Mouse (Mus musculus) heart, embryonic 12.5 days (tissue): ENCODE results near the gene Capn11. TPM values are rescaled to one million over a fixed set of nuclear protein-coding genes. Genes with fewer than 3 reads are reported as not detected.

Experiments
- ATAC-seq: fragments of 200-750 bp; cut with Nextera tagmentation; 2 replicates; pipeline ENCODE4 v1.8.0; 2017; ENCODE audit warnings: moderate TSS enrichment, moderate library complexity; ENCODE audit not compliant: insufficient number of reproducible peaks, low FRiP score
- H3K27ac ChIP-seq: fragments of 300-500 bp; sonication (generic); 2 replicates; pipeline ENCODE4 v1.5.1; 2016; ENCODE audit warnings: mild to moderate bottlenecking, moderate library complexity; ENCODE audit not compliant: poor library complexity, severe bottlenecking
- H3K27me3 ChIP-seq: fragments of 300-500 bp; sonication (generic); replicated peaks from 2 replicates; pipeline ENCODE4 v1.6.1; 2016; ENCODE audit warnings: mild to moderate bottlenecking, moderate library complexity
- H3K36me3 ChIP-seq: fragments of 300-500 bp; sonication (generic); 2 replicates; pipeline ENCODE4 v1.6.1; 2016; ENCODE audit warnings: mild to moderate bottlenecking, moderate library complexity
- H3K4me1 ChIP-seq: fragments of 300-500 bp; sonication (generic); replicated peaks from 2 replicates; pipeline ENCODE4 v1.6.1; 2016; ENCODE audit warnings: mild to moderate bottlenecking
- H3K4me2 ChIP-seq: fragments of 300-500 bp; sonication (generic); 2 replicates; pipeline ENCODE4 v1.6.1; 2016; ENCODE audit warnings: mild to moderate bottlenecking, moderate library complexity
- H3K4me3 ChIP-seq: fragments of 300-500 bp; sonication (generic); 2 replicates; pipeline ENCODE4 v1.5.1; 2016; ENCODE audit warnings: mild to moderate bottlenecking
- H3K9ac ChIP-seq: fragments of 300-500 bp; sonication (generic); 2 replicates; pipeline ENCODE4 v1.6.1; 2016; ENCODE audit warnings: mild to moderate bottlenecking, moderate library complexity
- H3K9me3 ChIP-seq: fragments of 300-500 bp; sonication (generic); replicated peaks from 2 replicates; pipeline ENCODE4 v1.6.1; 2016; ENCODE audit warnings: mild to moderate bottlenecking, moderate library complexity
- WGBS: fragments of 180-500 bp; shearing (Covaris S2); methylation state at CpG from one replicate; pipeline ENCODE4 v1.1.7; 2016; 5-methylcytosine and 5-hydroxymethylcytosine counted together
- polyA plus RNA-seq: library from polyadenylated mRNA; unstranded; fragments of >200 nt; fragmentation: Nextera tagmentation; extraction: Ambion mirVana; gene quantifications from 2 replicates; pipeline ENCODE4 v1.2.1, GENCODE M21; 2016

Gene Capn11
- polyA plus RNA-seq, 1 experiment from 2014 or later, result 0.56 TPM

GRCm38 (mm10) chr17:45580958-45581477 is 78.1 kb downstream of the Capn11 start:
- 31% methylated on average over 12 of the region's 12 CpGs for WGBS
- Histone ChIP-seq H3K27ac (peak overlapping the region; percentile 55; the same call in 1 of the 2 replicates), H3K27me3 (no peaks in the 10 kb centered on the region), H3K9ac (no peak overlapping the region), H3K4me1 (peaks cover 47% of the 10 kb centered on the region), H3K4me2 (no peak overlapping the region), H3K4me3 (no peak overlapping the region), H3K9me3 (no peaks in the 10 kb centered on the region), H3K36me3 (no peaks in the 10 kb centered on the region)
- ATAC-seq, result no peak

Other genes with a start within 250 kb of the Capn11 start
- 49.9 and 53.0 TPM in 2 replicates for gene Cdc5l, start 225.6 kb downstream of the Capn11 start, polyA plus RNA-seq
- gene Spats1, start 183.9 kb downstream of the Capn11 start, polyA plus RNA-seq, result 0.66 and 1.1 TPM in 2 replicates
- 25.3 and 27.9 TPM in 2 replicates for gene Aars2, start 152.5 kb downstream of the Capn11 start, polyA plus RNA-seq
- gene Tcte1, start 135.9 kb downstream of the Capn11 start, polyA plus RNA-seq, result 0.15 and 0.20 TPM in 2 replicates
- gene Tmem151b, start 109.6 kb downstream of the Capn11 start, polyA plus RNA-seq, result 1.4 and 1.6 TPM in 2 replicates
- 2.5 and 3.1 TPM in 2 replicates for gene Nfkbie, start 103.6 kb downstream of the Capn11 start, polyA plus RNA-seq
- 85.6 and 89.6 TPM in 2 replicates for gene Slc35b2, start 95.5 kb downstream of the Capn11 start, polyA plus RNA-seq
- gene Hsp90ab1, start 86.1 kb downstream of the Capn11 start, polyA plus RNA-seq, result 1,306 and 1,316 TPM in 2 replicates
- 68.3 and 74.1 TPM in 2 replicates for gene Slc29a1, start 59.7 kb downstream of the Capn11 start, polyA plus RNA-seq
- 0.24 and 0.92 TPM in 2 replicates for gene Mymx, start 57.2 kb downstream of the Capn11 start, polyA plus RNA-seq
- 128 and 129 TPM in 2 replicates for gene Mrpl14, start 27.0 kb upstream of the Capn11 start, polyA plus RNA-seq
- 41.2 and 41.4 TPM in 2 replicates for gene Tmem63b, start 27.6 kb upstream of the Capn11 start, polyA plus RNA-seq
- gene 1600014C23Rik, start 74.5 kb upstream of the Capn11 start, polyA plus RNA-seq, result 0.61 TPM in 1 of 2 replicates, not detected in the other